Mouse (Mus musculus) mesoderm, embryonic 11.5 days (tissue): ENCODE data around the gene Soat2.

Experiments used
- DNase-seq: peaks from one replicate; pipeline ENCODE4 v3.0.0-alpha.2; 2012; ENCODE audit warnings: low read depth, low spot score

Gene Soat2

GRCm38 (mm10) chr15:102114651-102115260, 35.6 kb upstream of the Soat2 start:
- DNase-seq: no peak

DNA sequence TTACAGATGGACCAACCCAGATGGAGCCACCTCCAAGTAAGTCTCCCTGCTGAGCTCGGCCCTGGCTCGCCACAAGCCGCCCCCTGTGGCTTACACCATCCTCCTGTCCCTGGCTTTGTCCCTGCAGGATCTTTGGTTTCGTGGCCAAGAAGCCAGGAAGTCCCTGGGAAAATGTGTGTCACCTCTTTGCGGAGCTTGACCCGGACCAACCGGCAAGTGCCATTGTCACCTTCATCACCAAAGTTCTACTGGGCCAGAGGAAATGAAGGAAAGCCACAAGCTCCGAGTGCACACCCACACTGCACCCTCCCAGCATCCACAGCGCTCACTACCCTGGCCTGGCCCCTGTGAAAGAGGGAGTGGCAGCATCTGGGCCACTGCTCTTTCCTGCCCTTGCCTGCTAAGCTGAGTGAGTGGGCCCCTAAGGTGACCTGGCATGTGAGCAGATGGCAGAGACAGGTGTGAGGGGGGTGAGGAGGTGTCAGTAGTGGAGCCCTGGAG, 34.5 kb upstream of the Soat2 start:
- DNase-seq: no peak

GRCm38 (mm10) chr15:102116753-102117415, 33.4 kb upstream of the Soat2 start:
- DNase-seq: no peak

GRCm38 (mm10) chr15:102117461-102118443, 32.6 kb upstream of the Soat2 start:
- DNase-seq: no peak

GRCm38 (mm10) chr15:102118591-102118990, 31.7 kb upstream of the Soat2 start:
- no peak for DNase-seq

GRCm38 (mm10) chr15:102119121-102119830, 31.1 kb upstream of the Soat2 start:
- DNase-seq: no peak

DNA sequence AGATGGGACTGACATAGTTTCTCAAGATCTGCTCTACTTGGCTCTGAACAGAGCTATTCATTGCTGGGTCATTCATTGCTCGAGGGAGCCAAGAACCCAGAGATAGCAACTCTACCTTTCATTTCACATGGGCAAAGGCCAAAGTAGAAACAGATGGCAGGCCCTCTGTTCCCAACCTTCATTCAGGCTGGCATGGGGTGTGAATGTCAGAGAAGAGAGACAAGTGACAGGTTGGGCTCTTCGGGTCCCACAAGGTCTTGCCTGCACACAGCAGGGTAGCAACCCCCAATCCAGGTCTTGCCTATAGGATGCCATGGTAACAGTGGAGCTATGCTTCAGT, 30.5 kb upstream of the Soat2 start:
- no peak for DNase-seq

- DNase-seq: no peak
These were observed 29.8 kb upstream of the Soat2 start for GRCm38 (mm10) chr15:102120530-102120929.

DNA sequence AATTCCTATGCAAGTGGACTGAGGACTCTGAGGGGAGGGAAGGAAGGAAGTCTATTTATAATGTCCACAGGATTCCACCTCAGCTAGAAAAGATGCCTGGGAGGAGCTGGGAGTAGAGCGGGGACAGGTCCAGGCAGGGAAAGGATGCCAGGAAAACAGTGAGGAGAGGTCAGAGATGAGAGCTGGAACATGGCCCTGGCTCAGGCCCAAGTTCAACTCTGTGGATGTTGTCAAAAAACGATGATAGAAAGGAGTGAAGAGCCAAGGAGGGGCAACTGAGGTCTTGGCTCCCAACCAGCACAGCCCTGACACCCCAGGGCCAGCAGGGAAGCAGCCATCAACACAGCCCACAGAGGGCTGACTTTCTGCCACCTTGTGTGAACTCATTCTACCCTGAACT, 24.0 kb upstream of the Soat2 start:
- DNase-seq: no peak

GRCm38 (mm10) chr15:102133314-102133713, 17.0 kb upstream of the Soat2 start:
- DNase-seq: no peak

DNA sequence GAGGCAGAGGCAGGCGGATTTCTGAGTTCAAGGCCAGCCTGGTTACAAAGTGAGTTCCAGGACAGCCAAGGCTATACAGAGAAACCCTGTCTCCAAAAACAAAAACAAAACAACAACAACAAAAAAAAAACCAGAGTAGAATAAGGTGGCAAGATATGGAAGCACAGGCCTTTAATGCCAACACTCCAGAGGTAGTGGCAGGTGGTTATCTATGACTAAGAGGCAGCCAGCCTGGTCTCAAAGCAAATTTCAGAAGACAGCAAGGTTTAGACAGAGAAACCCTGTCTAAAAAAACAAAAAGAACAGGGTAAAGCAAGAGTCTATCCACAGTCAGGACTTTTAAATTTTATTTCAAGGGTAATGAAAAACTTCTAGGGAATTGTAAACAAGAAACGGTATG, 15.6 kb upstream of the Soat2 start:
- DNase-seq: no peak

GRCm38 (mm10) chr15:102135522-102136128, 14.7 kb upstream of the Soat2 start:
- DNase-seq: no peak

- peak; percentile 96 for DNase-seq
These were observed 14.1 kb upstream of the Soat2 start, which contains the start of gene Spryd3 for GRCm38 (mm10) chr15:102136129-102136758. Spryd3 (minus strand) TSS chr15:102136234.

- no peak for DNase-seq
These were observed 9.2 kb upstream of the Soat2 start for GRCm38 (mm10) chr15:102141120-102141519.

- no peak for DNase-seq
These were observed 7.1 kb upstream of the Soat2 start for GRCm38 (mm10) chr15:102142914-102143912.

DNA sequence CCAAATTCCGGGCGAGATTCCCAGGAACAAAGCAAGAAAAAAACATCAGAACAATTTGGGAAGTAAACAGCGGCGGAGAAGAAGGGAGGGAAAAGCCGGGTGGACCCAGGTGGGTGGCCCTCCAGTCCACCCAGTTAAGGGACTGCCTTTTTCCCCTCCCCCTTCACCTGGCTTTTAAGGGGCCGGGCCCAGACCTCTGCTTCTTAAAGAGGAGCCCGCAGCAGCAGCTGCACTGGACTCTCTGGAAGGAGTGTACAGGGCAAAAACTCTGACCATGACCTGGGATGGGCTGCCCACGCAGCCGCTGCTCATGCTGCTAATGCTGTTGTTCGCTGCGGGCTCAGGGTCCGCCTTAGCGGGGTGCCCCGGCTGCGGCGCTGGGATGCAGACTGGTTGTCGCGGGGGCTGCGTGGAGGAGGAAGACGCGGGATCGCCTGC, 6.0 kb upstream of the Soat2 start, which contains the start of gene Igfbp6:
Gene Igfbp6, plus strand, starts transcription at position 89 of the 438 bp plus-strand sequence.
- DNase-seq: no peak

GRCm38 (mm10) chr15:102144726-102145125, 5.6 kb upstream of the Soat2 start:
- no peak for DNase-seq

DNA sequence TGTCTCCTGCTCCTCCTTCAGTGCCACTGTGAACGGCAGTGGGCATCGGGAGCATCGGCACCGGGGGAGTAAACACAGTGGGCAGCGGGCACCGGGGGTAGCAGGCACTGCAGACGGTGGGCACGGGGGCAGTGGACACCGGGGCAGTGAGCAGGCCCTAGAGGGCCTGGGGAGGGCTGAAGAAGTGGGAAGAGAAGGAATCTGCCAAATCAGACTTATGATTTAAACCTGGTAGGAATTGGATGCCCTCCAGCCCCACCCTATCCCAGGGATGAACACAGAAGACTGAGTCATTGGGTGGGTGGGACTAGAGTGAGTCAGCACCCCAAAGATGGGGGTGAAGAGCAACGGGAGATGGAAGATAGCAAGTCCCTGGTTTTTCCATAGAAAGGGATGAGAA, 5.0 kb upstream of the Soat2 start:
- DNase-seq: no peak

- DNase-seq: no peak
These were observed 4.2 kb upstream of the Soat2 start for GRCm38 (mm10) chr15:102146089-102146488.
